Mouse (Mus musculus) heart, postnatal 0 days (tissue): ENCODE measurements around the gene Vinac1.

ENCODE experiments used
- CTCF ChIP-seq: IDR thresholded peaks from 2 replicates; pipeline ENCODE4 v1.5.1; 2016; ENCODE audit warnings: antibody characterized with exemption, control low read depth, low read depth
- EP300 ChIP-seq: IDR thresholded peaks from 2 replicates; pipeline ENCODE4 v1.6.1; 2016; ENCODE audit warnings: antibody characterized with exemption, low read depth

DNA sequence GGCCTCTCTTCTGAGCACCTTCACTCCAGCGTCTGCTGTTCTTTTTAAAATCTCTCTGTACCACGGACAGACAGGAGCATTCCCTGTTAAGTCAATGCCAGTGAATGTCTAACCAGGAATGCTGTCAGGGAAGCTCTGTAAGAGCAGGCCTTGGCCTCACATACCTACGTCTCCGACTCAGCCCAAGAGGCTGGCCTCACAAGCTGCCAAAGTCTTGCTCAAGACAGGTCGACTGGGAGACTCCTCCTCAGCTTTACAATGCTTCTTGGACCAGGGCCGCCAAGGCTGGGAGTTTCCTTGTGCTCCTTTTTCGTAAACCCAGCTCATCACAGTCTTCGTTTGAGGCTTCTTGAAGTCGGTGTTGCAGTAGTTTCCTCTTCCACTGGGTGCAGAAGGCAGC lies 23.2 kb downstream of the Vinac1 start:
- TF ChIP-seq EP300 (no peak), CTCF (no peak)
